Mouse (Mus musculus): ENCODE results near the gene Hyal3. TPM values are rescaled to one million over a fixed set of nuclear protein-coding genes. Genes with fewer than 3 reads are reported as not detected.

The Hyal3 gene
- polyA plus RNA-seq, 2 experiments: 1.2 to 1.4 TPM

DNA sequence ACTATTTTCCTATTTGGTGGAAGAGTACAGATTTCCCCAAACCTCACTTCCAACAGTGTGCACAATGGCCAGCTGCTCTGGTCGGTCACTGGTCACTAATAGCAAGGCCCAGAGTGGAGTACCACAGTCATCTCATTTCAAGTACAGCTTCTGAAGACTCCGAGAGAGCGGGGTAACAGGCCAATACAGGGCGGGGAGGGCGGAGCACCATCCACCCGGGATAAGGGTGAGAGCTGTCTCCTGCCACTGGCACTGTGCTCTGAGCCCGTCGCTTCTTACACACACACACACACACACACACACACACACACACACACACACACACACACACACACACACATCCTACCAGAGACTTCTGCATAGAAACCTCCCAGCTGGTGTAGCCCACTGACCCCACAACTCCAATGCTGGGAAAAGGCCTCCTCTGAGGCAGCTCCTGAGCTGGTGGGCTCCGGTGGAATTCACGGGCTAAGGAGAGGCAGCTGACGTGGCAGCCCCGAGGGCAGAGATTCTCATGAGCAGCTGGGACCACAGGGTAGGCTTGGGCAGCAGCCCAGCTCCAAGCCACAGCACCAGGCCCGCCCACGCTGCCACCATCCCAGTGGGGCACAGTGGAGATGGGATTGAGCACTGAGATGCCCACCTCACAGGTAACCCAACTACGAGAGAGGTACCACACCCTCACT, 45.7 kb downstream of the Hyal3 start:
- Histone ChIP-seq H3K4me3 (replicated peaks; ENCODE audit: low read length) (peak overlapping the region; percentile 13), H3K9me3 (ENCODE audit: control insufficient read depth, low read length) (no peaks in the 10 kb centered on the region), H3K4me1 (ENCODE audit: control insufficient read depth, insufficient read depth, low read length) (peaks cover 48% of the 10 kb centered on the region), H3K4me2 (replicated peaks; ENCODE audit: low read depth, low read length, severe bottlenecking) (peak overlapping the region; percentile 29; the same call in 1 of the 2 replicates), H3K9ac (ENCODE audit: low read depth, low read length, severe bottlenecking) (peak overlapping the region; percentile 58), H3K27me3 (ENCODE audit: control insufficient read depth, insufficient read depth, low read length) (no peaks in the 10 kb centered on the region), H3K27ac (replicated peaks; ENCODE audit: low read depth, low read length) (peak overlapping the region; percentile 89), H3K36me3 (ENCODE audit: control insufficient read depth, insufficient read depth, low read length) (peaks cover 40% of the 10 kb centered on the region)
- no peak for TF ChIP-seq POLR2A (IDR thresholded peaks at IDR 0.05; ENCODE audit: borderline replicate concordance, extremely low read depth, insufficient read depth, insufficient read length)
- DNase-seq (ENCODE audit: low spot score) (peak; percentile 71), ATAC-seq (ENCODE audit: low FRiP score, low read depth) (peak; percentile 58)
- 43% methylated on average over 13 of the region's 15 CpGs for WGBS

DNA sequence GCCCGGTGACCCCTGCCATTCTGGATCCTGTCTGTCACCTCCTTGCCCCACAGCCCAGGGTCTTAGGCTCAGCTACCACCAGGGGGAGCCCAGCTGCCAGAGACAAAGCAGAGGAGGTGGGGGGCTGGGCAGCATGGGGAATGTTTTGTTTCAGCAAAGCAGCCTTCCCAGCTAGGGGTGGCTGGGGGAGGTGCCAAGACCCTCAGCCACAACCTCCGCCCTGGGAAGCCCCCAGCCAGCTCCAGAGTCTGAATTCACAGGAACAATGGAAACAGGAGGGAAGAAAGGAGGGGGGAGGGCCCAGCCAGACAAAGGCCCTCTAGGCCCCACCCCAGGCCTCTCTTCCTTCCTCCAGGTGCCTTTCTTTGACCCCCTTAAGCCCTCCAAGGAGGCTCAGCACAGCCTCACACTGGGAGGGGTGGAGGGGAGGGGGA, 46.2 kb downstream of the Hyal3 start:
- no peaks in the 10 kb centered on the region for H3K27me3 ChIP-seq (ENCODE audit: control insufficient read depth, insufficient read depth, low read length)
- H3K36me3 ChIP-seq (ENCODE audit: control insufficient read depth, insufficient read depth, low read length): peaks cover 40% of the 10 kb centered on the region
- WGBS: 11% methylated on average over 2 of the region's 2 CpGs
- H3K9ac ChIP-seq (ENCODE audit: low read depth, low read length, severe bottlenecking): peak overlapping the region; percentile 58
- DNase-seq (ENCODE audit: low spot score) (peak; percentile 91), ATAC-seq (ENCODE audit: low FRiP score, low read depth) (peak; percentile 82)
- no peaks in the 10 kb centered on the region for H3K9me3 ChIP-seq (ENCODE audit: control insufficient read depth, low read length)
- H3K4me2 ChIP-seq (replicated peaks; ENCODE audit: low read depth, low read length, severe bottlenecking): peak overlapping the region; percentile 29
- H3K4me3 ChIP-seq (replicated peaks; ENCODE audit: low read length): peak overlapping the region; percentile 13
- TF ChIP-seq POLR2A (IDR thresholded peaks at IDR 0.05; ENCODE audit: borderline replicate concordance, extremely low read depth, insufficient read depth, insufficient read length): no peak
- peaks cover 53% of the 10 kb centered on the region for H3K4me1 ChIP-seq (ENCODE audit: control insufficient read depth, insufficient read depth, low read length)
- peak overlapping the region; percentile 89 for H3K27ac ChIP-seq (replicated peaks; ENCODE audit: low read depth, low read length)

DNA sequence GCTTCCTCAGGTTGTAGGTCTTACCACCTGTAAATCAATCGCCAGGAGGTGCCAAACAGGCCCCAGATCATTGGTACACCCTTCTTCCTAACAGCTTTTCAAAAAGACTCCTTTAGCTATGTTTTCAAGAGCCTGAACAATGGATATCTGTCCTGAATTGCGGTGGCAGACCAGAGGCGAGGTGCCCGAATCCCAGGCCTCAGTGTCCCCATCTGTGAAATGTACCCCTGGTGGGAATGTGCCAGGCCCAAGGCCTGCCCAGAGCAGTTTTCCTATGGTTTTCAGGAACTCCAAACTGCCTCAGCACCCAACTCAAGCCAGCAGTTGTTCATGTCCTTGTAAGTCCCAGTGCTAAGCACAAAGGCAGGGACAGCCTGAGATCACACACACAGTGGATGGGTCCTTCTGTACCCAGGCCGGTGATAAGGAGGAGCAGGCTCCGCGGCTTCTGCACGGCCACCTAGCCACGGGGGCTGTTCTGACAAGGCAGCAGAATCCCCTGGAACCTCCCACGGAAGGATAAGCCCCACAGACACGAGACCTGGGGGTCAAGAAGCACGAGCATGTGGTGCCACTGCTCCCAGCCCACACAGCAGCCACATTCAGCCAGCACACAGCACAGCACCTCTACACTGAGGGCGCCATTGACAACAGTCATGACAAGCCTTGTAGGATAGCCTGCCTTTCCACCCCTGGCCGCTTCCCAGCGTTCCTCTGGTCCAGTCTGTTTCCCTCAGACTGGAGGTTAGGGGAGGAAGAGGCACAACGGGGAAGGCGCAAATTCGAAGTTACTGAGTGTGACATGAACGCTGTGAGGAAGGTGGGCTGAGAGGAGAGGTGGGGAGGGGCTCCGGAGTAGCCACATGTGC, 47.0 kb downstream of the Hyal3 start:
- Histone ChIP-seq H3K4me1 (ENCODE audit: control insufficient read depth, insufficient read depth, low read length) (peaks cover 58% of the 10 kb centered on the region), H3K4me2 (replicated peaks; ENCODE audit: low read depth, low read length, severe bottlenecking) (peak overlapping the region; percentile 29), H3K36me3 (ENCODE audit: control insufficient read depth, insufficient read depth, low read length) (peaks cover 33% of the 10 kb centered on the region), H3K27ac (replicated peaks; ENCODE audit: low read depth, low read length) (peak overlapping the region; percentile 89), H3K4me3 (replicated peaks; ENCODE audit: low read length) (no peak overlapping the region), H3K9me3 (ENCODE audit: control insufficient read depth, low read length) (no peaks in the 10 kb centered on the region), H3K27me3 (ENCODE audit: control insufficient read depth, insufficient read depth, low read length) (no peaks in the 10 kb centered on the region), H3K9ac (ENCODE audit: low read depth, low read length, severe bottlenecking) (peak overlapping the region; percentile 58)
- no peak for DNase-seq (ENCODE audit: low spot score)
- WGBS: 37% methylated on average over 20 of the region's 20 CpGs
- TF ChIP-seq POLR2A (IDR thresholded peaks at IDR 0.05; ENCODE audit: borderline replicate concordance, extremely low read depth, insufficient read depth, insufficient read length): no peak
- no peak for ATAC-seq (ENCODE audit: low FRiP score, low read depth)

DNA sequence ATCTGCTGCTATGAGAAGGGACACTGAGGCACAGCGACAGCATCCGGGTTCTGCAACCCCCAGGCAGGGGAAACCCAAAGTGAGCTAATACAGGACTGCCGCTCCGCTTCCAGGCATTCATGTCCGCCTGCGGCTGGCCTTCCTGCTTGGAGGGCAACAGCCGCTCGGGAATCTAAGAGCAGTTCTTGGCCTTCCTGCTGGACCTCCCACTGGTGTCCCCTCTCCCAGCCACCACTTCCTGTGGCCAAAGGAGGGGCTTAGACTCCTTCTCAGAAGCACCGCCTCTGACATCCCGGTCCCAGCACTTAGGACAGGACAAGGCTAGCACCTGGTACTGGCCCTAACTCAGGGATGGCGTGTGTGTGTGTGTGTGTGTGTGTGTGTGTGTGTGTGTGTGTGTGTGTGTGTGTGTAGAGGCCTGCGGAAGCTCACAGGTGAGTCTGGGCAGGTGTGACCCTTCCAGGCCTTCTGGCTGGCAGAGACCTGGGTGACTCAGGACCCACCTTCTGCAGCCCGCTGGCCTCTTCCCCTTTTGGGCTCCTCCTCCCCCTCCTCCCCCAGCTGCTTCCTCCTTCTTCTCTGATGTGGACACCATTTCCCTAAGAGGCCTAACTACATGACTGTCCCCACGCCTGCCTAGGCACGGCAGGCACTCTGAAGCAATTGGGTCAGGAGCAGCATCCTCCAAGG, 48.2 kb downstream of the Hyal3 start:
- DNase-seq (ENCODE audit: low spot score): no peak
- H3K4me1 ChIP-seq (ENCODE audit: control insufficient read depth, insufficient read depth, low read length): peaks cover 62% of the 10 kb centered on the region
- H3K27ac ChIP-seq (replicated peaks; ENCODE audit: low read depth, low read length): 0 out of 2 replicates have a peak overlapping the region, but pooled peaks have one; percentile 89
- WGBS: 54% methylated on average over 15 of the region's 15 CpGs
- no peak for TF ChIP-seq POLR2A (IDR thresholded peaks at IDR 0.05; ENCODE audit: borderline replicate concordance, extremely low read depth, insufficient read depth, insufficient read length)
- H3K36me3 ChIP-seq (ENCODE audit: control insufficient read depth, insufficient read depth, low read length): peaks cover 22% of the 10 kb centered on the region
- H3K9ac ChIP-seq (ENCODE audit: low read depth, low read length, severe bottlenecking): no peak overlapping the region
- H3K27me3 ChIP-seq (ENCODE audit: control insufficient read depth, insufficient read depth, low read length): no peaks in the 10 kb centered on the region
- no peak for ATAC-seq (ENCODE audit: low FRiP score, low read depth)
- H3K4me3 ChIP-seq (replicated peaks; ENCODE audit: low read length): no peak overlapping the region
- H3K9me3 ChIP-seq (ENCODE audit: control insufficient read depth, low read length): no peaks in the 10 kb centered on the region
- H3K4me2 ChIP-seq (replicated peaks; ENCODE audit: low read depth, low read length, severe bottlenecking): peak overlapping the region; percentile 15; the same call in 1 of the 2 replicates

DNA sequence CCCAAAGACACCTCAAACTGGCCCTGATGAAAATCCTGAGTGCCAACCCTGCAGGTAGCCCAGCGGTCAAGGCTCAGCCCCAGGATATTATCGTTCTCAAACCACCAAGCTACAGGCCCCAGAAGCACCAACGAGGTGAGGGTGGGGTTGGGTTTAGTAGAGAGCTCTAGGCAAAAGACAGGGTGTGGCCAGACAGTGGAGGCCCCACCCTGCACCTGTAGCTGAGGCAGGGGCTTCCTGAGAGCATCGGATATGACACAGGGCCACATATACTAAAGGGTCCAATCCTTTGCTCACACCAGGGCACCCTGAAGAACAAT, 48.8 kb downstream of the Hyal3 start:
- H3K4me3 ChIP-seq (replicated peaks; ENCODE audit: low read length): no peak overlapping the region
- H3K4me1 ChIP-seq (ENCODE audit: control insufficient read depth, insufficient read depth, low read length): peaks cover 62% of the 10 kb centered on the region
- no peak for TF ChIP-seq POLR2A (IDR thresholded peaks at IDR 0.05; ENCODE audit: borderline replicate concordance, extremely low read depth, insufficient read depth, insufficient read length)
- no peak overlapping the region for H3K27ac ChIP-seq (replicated peaks; ENCODE audit: low read depth, low read length)
- DNase-seq (ENCODE audit: low spot score) (no peak), ATAC-seq (ENCODE audit: low FRiP score, low read depth) (no peak)
- 24% methylated on average over 4 of the region's 4 CpGs for WGBS
- no peaks in the 10 kb centered on the region for H3K27me3 ChIP-seq (ENCODE audit: control insufficient read depth, insufficient read depth, low read length)
- H3K4me2 ChIP-seq (replicated peaks; ENCODE audit: low read depth, low read length, severe bottlenecking): no peak overlapping the region
- no peak overlapping the region for H3K9ac ChIP-seq (ENCODE audit: low read depth, low read length, severe bottlenecking)
- H3K9me3 ChIP-seq (ENCODE audit: control insufficient read depth, low read length): no peaks in the 10 kb centered on the region
- peaks cover 22% of the 10 kb centered on the region for H3K36me3 ChIP-seq (ENCODE audit: control insufficient read depth, insufficient read depth, low read length)

Measured in limb, embryonic 14.5 days (tissue).